Mouse (Mus musculus) C2C12 (cell line): ENCODE data around the gene Kcnj10.

Experiments
- CTCF ChIP-seq: IDR thresholded peaks from one replicate; pipeline ENCODE4 v1.5.1; 2011; ENCODE audit not compliant: control insufficient read depth, insufficient read depth, insufficient read length
- MAX ChIP-seq: IDR thresholded peaks from one replicate; pipeline ENCODE4 v1.6.1; 2011; ENCODE audit warnings: mild to moderate bottlenecking, control low read depth
- MYOD1 ChIP-seq: IDR thresholded peaks from one replicate; pipeline ENCODE4 v1.6.1; 2011; ENCODE audit warnings: low read depth; ENCODE audit not compliant: control insufficient read depth, insufficient read length
- USF1 ChIP-seq: IDR thresholded peaks from one replicate; pipeline ENCODE4 v1.6.1; 2011; ENCODE audit warnings: low read depth, mild to moderate bottlenecking, control low read depth, moderate library complexity

DNA sequence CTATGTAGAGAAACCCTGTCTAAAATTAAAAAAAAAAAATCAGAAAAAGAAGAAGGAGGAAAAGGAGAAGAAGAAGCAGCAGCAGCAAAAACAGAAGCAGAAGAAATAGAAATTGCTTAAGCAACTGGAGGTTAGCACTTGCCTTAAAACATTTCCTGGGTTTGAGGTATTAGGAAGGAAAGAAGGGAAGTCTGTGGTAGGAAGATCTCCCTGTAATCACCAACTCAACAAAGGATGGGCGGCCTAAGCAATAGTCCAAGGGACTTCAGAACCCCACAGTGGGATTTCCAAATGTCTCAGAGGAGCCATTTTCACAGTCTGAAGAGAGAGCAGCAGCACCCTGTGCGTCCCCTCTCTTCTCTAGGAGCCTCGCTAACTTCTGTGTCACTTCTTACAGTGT, 11.4 kb downstream of the Kcnj10 start:
- TF ChIP-seq CTCF = no peak
- no peak for TF ChIP-seq USF1
- no peak for TF ChIP-seq MAX
- no peak for TF ChIP-seq MYOD1
